Mouse (Mus musculus): ENCODE results near the gene 2510002D24Rik. TPM values are rescaled to one million over a fixed set of nuclear protein-coding genes. Genes with fewer than 3 reads are reported as not detected.
"Not testable (repeated sequence)": the region's sequence is repeated elsewhere in the genome, so short reads cannot be mapped to it uniquely, and the experiment has no call there.

The 2510002D24Rik gene
- polyA plus RNA-seq, 1 experiment from 2014 or later: 32.7 TPM

DNA sequence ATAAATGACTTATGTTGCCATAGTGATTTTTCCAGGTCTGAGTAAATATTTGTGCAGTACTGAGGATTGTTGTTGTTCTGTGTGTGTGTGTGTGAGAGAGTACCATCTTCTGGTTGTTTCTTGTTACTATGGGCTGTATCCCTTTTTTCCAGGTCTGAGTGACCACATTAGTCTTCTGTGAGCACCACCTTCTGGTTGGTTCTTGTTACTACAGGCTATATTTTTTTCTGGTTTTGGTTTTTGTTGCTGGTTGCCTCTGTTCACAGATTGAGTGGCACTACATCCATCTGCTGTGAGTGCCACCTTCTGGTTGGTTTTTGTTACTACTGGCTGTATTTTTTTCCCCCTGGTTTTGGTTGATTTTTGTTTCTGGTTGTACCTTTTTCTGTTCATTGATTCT lies 22.2 kb downstream of the 2510002D24Rik start:
- Histone ChIP-seq H3K36me3 (no peaks in the 10 kb centered on the region), H3K4me1 (replicated peaks) (no peaks in the 10 kb centered on the region), H3K27me3 (replicated peaks) (no peaks in the 10 kb centered on the region), H3K9ac (no peak overlapping the region), H3K9me3 (replicated peaks) (no peaks in the 10 kb centered on the region), H3K4me2 (no peak overlapping the region), H3K4me3 (no peak overlapping the region), H3K27ac (ENCODE audit: poor library complexity, severe bottlenecking) (no peak overlapping the region)
- no peak for ATAC-seq (ENCODE audit: insufficient number of reproducible peaks, low FRiP score)

GRCm38 (mm10) chr16:18860186-18860585 lies 23.8 kb downstream of the 2510002D24Rik start:
- Histone ChIP-seq H3K4me2 (no peak overlapping the region), H3K9ac (no peak overlapping the region), H3K27me3 (replicated peaks) (no peaks in the 10 kb centered on the region), H3K4me3 (no peak overlapping the region), H3K27ac (ENCODE audit: poor library complexity, severe bottlenecking) (no peak overlapping the region), H3K36me3 (no peaks in the 10 kb centered on the region), H3K9me3 (replicated peaks) (no peaks in the 10 kb centered on the region), H3K4me1 (replicated peaks) (no peaks in the 10 kb centered on the region)
- ATAC-seq (ENCODE audit: insufficient number of reproducible peaks, low FRiP score): no peak
- 55% methylated on average over 1 of the region's 1 CpGs for WGBS

DNA sequence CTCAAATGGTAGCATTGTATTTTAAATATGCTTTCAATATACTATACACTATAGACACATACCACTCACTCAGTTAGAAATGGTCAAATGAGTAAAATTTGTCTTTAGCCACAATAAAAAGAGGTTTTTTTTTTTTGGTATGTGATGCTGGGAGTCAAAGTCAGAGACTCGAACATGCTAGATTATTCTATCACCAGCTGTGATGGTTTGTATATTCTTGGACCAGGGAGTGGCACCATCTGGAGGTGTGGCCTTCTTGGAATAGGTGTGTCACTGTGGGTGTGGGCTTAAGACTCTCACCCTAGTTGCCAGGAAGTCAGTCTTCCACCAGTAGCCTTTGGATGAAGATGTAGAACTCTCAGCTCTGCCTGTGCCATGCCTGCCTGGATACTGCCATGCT lies 34.1 kb downstream of the 2510002D24Rik start:
- H3K4me2 ChIP-seq; H3K27ac ChIP-seq (ENCODE audit: poor library complexity, severe bottlenecking); H3K4me1 ChIP-seq (replicated peaks); H3K9me3 ChIP-seq (replicated peaks); ATAC-seq (ENCODE audit: insufficient number of reproducible peaks, low FRiP score); H3K27me3 ChIP-seq (replicated peaks); H3K4me3 ChIP-seq; H3K9ac ChIP-seq: not testable (repeated sequence)
- peaks cover 44% of the 10 kb centered on the region for H3K36me3 ChIP-seq
- WGBS: 86% methylated on average over 1 of the region's 1 CpGs

GRCm38 (mm10) chr16:18876091-18876441 lies 39.7 kb downstream of the 2510002D24Rik start:
- peaks cover 36% of the 10 kb centered on the region for H3K36me3 ChIP-seq
- WGBS: 2% methylated on average over 17 of the region's 17 CpGs
- peak overlapping the region; percentile 94 for H3K9ac ChIP-seq
- peak overlapping the region; percentile 94 for H3K4me3 ChIP-seq
- no peaks in the 10 kb centered on the region for H3K27me3 ChIP-seq (replicated peaks)
- H3K27ac ChIP-seq (ENCODE audit: poor library complexity, severe bottlenecking): peak overlapping the region; percentile 84
- no peak for ATAC-seq (ENCODE audit: insufficient number of reproducible peaks, low FRiP score)
- no peaks in the 10 kb centered on the region for H3K9me3 ChIP-seq (replicated peaks)
- H3K4me1 ChIP-seq (replicated peaks): peaks cover 13% of the 10 kb centered on the region
- H3K4me2 ChIP-seq: peak overlapping the region; percentile 95

GRCm38 (mm10) chr16:18876442-18877308 lies 40.3 kb downstream of the 2510002D24Rik start, which contains the start of the genes Mrpl40 and Hira:
Gene Mrpl40, minus strand, starts transcription at chr16:18876862.
Gene Hira, plus strand, starts transcription at chr16:18877037.
- peak; percentile 96 for ATAC-seq (ENCODE audit: insufficient number of reproducible peaks, low FRiP score)
- peak within 1 kb of the TSS; percentile 84 for H3K27ac ChIP-seq (ENCODE audit: poor library complexity, severe bottlenecking)
- H3K36me3 ChIP-seq: peaks cover 30% of the 10 kb centered on the region
- H3K9ac ChIP-seq: peak within 1 kb of the TSS; percentile 94
- peak within 1 kb of the TSS; percentile 95 for H3K4me2 ChIP-seq
- peak within 1 kb of the TSS; percentile 94 for H3K4me3 ChIP-seq
- H3K4me1 ChIP-seq (replicated peaks): peaks cover 13% of the 10 kb centered on the region
- no peaks in the 10 kb centered on the region for H3K27me3 ChIP-seq (replicated peaks)
- no peaks in the 10 kb centered on the region for H3K9me3 ChIP-seq (replicated peaks)
- WGBS: under 1% methylated on average over 93 of the region's 93 CpGs

DNA sequence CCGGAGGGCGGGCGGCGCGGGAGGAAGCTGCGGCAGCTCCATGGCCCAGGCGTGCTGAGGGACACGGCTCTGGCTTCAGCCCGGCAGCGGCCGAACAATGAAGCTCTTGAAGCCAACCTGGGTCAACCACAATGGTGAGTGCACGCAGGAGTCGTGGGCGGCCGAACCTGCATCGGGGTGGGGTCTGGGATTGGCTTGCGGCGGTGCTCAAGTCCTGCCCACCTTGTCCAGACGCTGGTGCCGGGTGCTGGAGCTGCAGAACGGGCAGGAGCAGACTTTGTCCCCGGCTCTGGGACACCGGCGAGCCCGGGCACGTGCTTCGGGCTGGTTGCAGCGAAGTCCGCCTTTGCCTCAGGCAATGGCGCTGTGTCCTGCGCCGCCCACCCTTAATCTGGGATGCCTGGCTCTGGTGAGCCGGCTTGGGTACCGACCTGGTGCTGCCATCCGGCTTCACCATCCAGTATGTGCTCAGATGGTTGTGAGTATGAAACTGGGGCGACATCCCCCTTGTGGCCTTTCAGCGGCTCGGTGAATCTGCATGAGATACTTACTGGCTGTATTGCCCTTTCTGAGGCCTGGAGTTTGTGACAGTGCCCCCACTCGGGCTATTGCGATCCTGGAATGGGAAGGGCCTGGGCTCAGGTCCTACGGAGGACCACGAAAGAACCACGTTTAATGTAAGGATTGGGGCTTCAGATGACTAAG lies 41.2 kb downstream of the 2510002D24Rik start:
- H3K9ac ChIP-seq: peak overlapping the region; percentile 94
- H3K27ac ChIP-seq (ENCODE audit: poor library complexity, severe bottlenecking): peak overlapping the region; percentile 84
- peak; percentile 20 for ATAC-seq (ENCODE audit: insufficient number of reproducible peaks, low FRiP score)
- peaks cover 21% of the 10 kb centered on the region for H3K36me3 ChIP-seq
- H3K4me1 ChIP-seq (replicated peaks): peaks cover 13% of the 10 kb centered on the region
- H3K27me3 ChIP-seq (replicated peaks): no peaks in the 10 kb centered on the region
- under 1% methylated on average over 43 of the region's 43 CpGs for WGBS
- H3K4me2 ChIP-seq: peak overlapping the region; percentile 95
- H3K4me3 ChIP-seq: peak overlapping the region; percentile 94
- H3K9me3 ChIP-seq (replicated peaks): no peaks in the 10 kb centered on the region

GRCm38 (mm10) chr16:18878091-18878720 lies 41.8 kb downstream of the 2510002D24Rik start:
- H3K9ac ChIP-seq: peak overlapping the region; percentile 94
- no peak for ATAC-seq (ENCODE audit: insufficient number of reproducible peaks, low FRiP score)
- 22% methylated on average over 20 of the region's 20 CpGs for WGBS
- peaks cover 15% of the 10 kb centered on the region for H3K36me3 ChIP-seq
- peak overlapping the region; percentile 95 for H3K4me2 ChIP-seq
- H3K4me3 ChIP-seq: peak overlapping the region; percentile 94
- no peaks in the 10 kb centered on the region for H3K9me3 ChIP-seq (replicated peaks)
- no peaks in the 10 kb centered on the region for H3K27me3 ChIP-seq (replicated peaks)
- peaks cover 13% of the 10 kb centered on the region for H3K4me1 ChIP-seq (replicated peaks)
- peak overlapping the region; percentile 84 for H3K27ac ChIP-seq (ENCODE audit: poor library complexity, severe bottlenecking)

- Histone ChIP-seq H3K27ac (ENCODE audit: poor library complexity, severe bottlenecking) (no peak overlapping the region), H3K27me3 (replicated peaks) (no peaks in the 10 kb centered on the region), H3K4me3 (no peak overlapping the region), H3K4me1 (replicated peaks) (peaks cover 6% of the 10 kb centered on the region; the same call in 1 of the 2 replicates), H3K9ac (no peak overlapping the region), H3K4me2 (no peak overlapping the region), H3K36me3 (peaks cover 11% of the 10 kb centered on the region; the same call in 1 of the 2 replicates), H3K9me3 (replicated peaks) (no peaks in the 10 kb centered on the region)
- ATAC-seq (ENCODE audit: insufficient number of reproducible peaks, low FRiP score): no peak
Observed at GRCm38 (mm10) chr16:18884044-18884443, 47.7 kb downstream of the 2510002D24Rik start.

Other genes starting within 250 kb of the 2510002D24Rik start
- 0.13 and 0.67 TPM in 2 replicates for gene Tbx1, start 245.9 kb upstream of the 2510002D24Rik start, polyA plus RNA-seq (2016; fragmentation: Nextera tagmentation; extraction: Ambion mirVana)
- gene Gp1bb, start 214.2 kb upstream of the 2510002D24Rik start, polyA plus RNA-seq (2016; fragmentation: Nextera tagmentation; extraction: Ambion mirVana): 5.5 and 7.9 TPM in 2 replicates
- 1.2 and 1.8 TPM in 2 replicates for gene Gm49601, start 210.2 kb upstream of the 2510002D24Rik start, polyA plus RNA-seq (2016; fragmentation: Nextera tagmentation; extraction: Ambion mirVana)
- gene Sept5, start 206.6 kb upstream of the 2510002D24Rik start, polyA plus RNA-seq (2016; fragmentation: Nextera tagmentation; extraction: Ambion mirVana): 6.3 and 6.5 TPM in 2 replicates
- 5.3 and 6.4 TPM in 2 replicates for gene Cldn5, start 59.7 kb upstream of the 2510002D24Rik start, polyA plus RNA-seq (2016; fragmentation: Nextera tagmentation; extraction: Ambion mirVana)
- gene Ufd1, start 24.8 kb upstream of the 2510002D24Rik start, polyA plus RNA-seq (2016; fragmentation: Nextera tagmentation; extraction: Ambion mirVana): 71.7 and 73.0 TPM in 2 replicates
- 38.6 and 38.9 TPM in 2 replicates for gene Cdc45, start 24.6 kb upstream of the 2510002D24Rik start, polyA plus RNA-seq (2016; fragmentation: Nextera tagmentation; extraction: Ambion mirVana)
- gene Gm28539, start within 50 bp of the 2510002D24Rik start, polyA plus RNA-seq (2016; fragmentation: Nextera tagmentation; extraction: Ambion mirVana): not detected in 2 replicates
- 87.2 and 89.1 TPM in 2 replicates for gene Mrpl40, start 40.3 kb downstream of the 2510002D24Rik start, polyA plus RNA-seq (2016; fragmentation: Nextera tagmentation; extraction: Ambion mirVana)
- gene Hira, start 40.5 kb downstream of the 2510002D24Rik start, polyA plus RNA-seq (2016; fragmentation: Nextera tagmentation; extraction: Ambion mirVana): 14.2 and 14.6 TPM in 2 replicates